Comparison of ENCODE assay signal across 13 mouse cellular contexts in the genomic region with DNA sequence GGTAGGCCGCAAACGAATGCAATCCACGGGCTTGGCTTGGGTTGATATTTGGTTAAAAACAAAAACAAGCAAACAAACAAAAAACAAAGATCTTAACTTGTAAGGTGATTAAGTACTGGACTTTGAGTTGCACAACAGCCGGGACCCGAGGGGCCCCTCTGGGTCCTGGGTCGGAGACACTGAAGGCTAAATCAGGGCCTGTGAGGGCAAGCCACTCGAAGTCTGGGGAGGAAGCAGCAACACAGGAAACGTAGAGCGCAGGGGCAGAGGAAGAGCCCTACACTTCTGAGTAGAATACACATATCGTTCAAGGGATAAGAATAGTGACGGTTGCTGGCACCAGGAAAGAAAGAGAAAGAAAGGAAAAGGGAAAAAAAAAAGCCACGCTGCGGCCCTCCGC. TPM values are rescaled to one million over a fixed set of nuclear protein-coding genes. Genes with fewer than 3 reads are reported as not detected.
DNase-seq lines count a peak whose midpoint lies in the region; ATAC-seq and TF ChIP-seq lines count a peak whose summit lies in the region.
"Had no signal": no experiment of that assay in that cellular context is flagged by ENCODE, and none has a peak within 500 bp of the region (broad histone marks: within the 10 kb centered on the region; RNA-seq: fewer than 3 reads in every experiment).

No protein-coding gene starts in this region.

- H3K9ac ChIP-seq in forebrain, embryonic 12.5 days, result no peak overlapping the region
- no peak overlapping the region for H3K9ac ChIP-seq in kidney, embryonic 16.5 days (replicated peaks; ENCODE audit: low read length)
- H3K9ac ChIP-seq in intestine, postnatal 0 days (ENCODE audit: low read depth, low read length), result no peak overlapping the region
- H3K9ac ChIP-seq: forebrain, embryonic 13.5 days; hindbrain, embryonic 15.5 days had no signal

- ATAC-seq in forebrain, embryonic 12.5 days (ENCODE audit: low FRiP score), result no peak
- no peak for ATAC-seq in kidney, embryonic 16.5 days (ENCODE audit: low FRiP score, low TSS enrichment)
- no peak for ATAC-seq in intestine, postnatal 0 days
- ATAC-seq: forebrain, embryonic 13.5 days had no signal

- peaks cover 89% of the 10 kb centered on the region for H3K27me3 ChIP-seq in forebrain, embryonic 10.5 days (ENCODE audit: poor library complexity, severe bottlenecking)
- H3K27me3 ChIP-seq in forebrain, embryonic 12.5 days, result peaks cover 91% of the 10 kb centered on the region
- peaks cover 89% of the 10 kb centered on the region for H3K27me3 ChIP-seq in kidney, embryonic 16.5 days (ENCODE audit: insufficient read depth, low read length)
- peaks cover 81% of the 10 kb centered on the region for H3K27me3 ChIP-seq in intestine, postnatal 0 days (replicated peaks; ENCODE audit: control insufficient read depth, insufficient read depth, low read length)

- DNase-seq in forebrain, embryonic 10.5 days (ENCODE audit: extremely low spot score, low spot score), result peak; percentile 16
- DNase-seq in kidney, adult 9 months, result no peak
- peak; percentile 41 for DNase-seq in CD4-positive, CD25-positive, alpha-beta regulatory T cell, adult 2 months (ENCODE audit: low read depth, low spot score)
- DNase-seq in left cerebral cortex, adult 11 months (ENCODE audit: low spot score), result no peak
- no peak for DNase-seq in cerebellum, adult 18-20 months
- DNase-seq: adrenal gland, postnatal 25 days; gastrocnemius, postnatal 25 days had no signal

- no peak overlapping the region for H3K4me2 ChIP-seq in forebrain, embryonic 12.5 days
- H3K4me2 ChIP-seq in kidney, embryonic 16.5 days (replicated peaks; ENCODE audit: low read depth, low read length), result 0 out of 2 replicates have a peak overlapping the region, but pooled peaks have one; percentile 10
- H3K4me2 ChIP-seq in intestine, postnatal 0 days (replicated peaks; ENCODE audit: low read depth), result 0 out of 2 replicates have a peak overlapping the region, but pooled peaks have one; percentile 24
- H3K4me2 ChIP-seq: forebrain, embryonic 13.5 days; hindbrain, embryonic 15.5 days had no signal

- no peaks in the 10 kb centered on the region for H3K36me3 ChIP-seq in forebrain, embryonic 10.5 days (replicated peaks)
- H3K36me3 ChIP-seq in forebrain, embryonic 12.5 days (replicated peaks), result no peaks in the 10 kb centered on the region
- H3K36me3 ChIP-seq in kidney, embryonic 16.5 days (ENCODE audit: insufficient read depth, low read length), result no peaks in the 10 kb centered on the region
- H3K36me3 ChIP-seq in intestine, postnatal 0 days (ENCODE audit: control insufficient read depth, insufficient read depth), result no peaks in the 10 kb centered on the region
- H3K36me3 ChIP-seq: hindbrain, embryonic 15.5 days had no signal

- 23% methylated on average over 14 of the region's 14 CpGs for WGBS in forebrain, embryonic 10.5 days
- 19% methylated on average over 14 of the region's 14 CpGs for WGBS in forebrain, embryonic 12.5 days
- WGBS in kidney, embryonic 16.5 days, result 18% methylated on average over 14 of the region's 14 CpGs
- 29% methylated on average over 14 of the region's 14 CpGs for WGBS in intestine, postnatal 0 days

- no peaks in the 10 kb centered on the region for H3K9me3 ChIP-seq in forebrain, embryonic 10.5 days
- H3K9me3 ChIP-seq in forebrain, embryonic 12.5 days, result no peaks in the 10 kb centered on the region
- no peaks in the 10 kb centered on the region for H3K9me3 ChIP-seq in kidney, embryonic 16.5 days (ENCODE audit: low read length)
- no peaks in the 10 kb centered on the region for H3K9me3 ChIP-seq in intestine, postnatal 0 days (ENCODE audit: control insufficient read depth)
- H3K9me3 ChIP-seq: forebrain, embryonic 13.5 days; hindbrain, embryonic 15.5 days had no signal

- H3K4me3 ChIP-seq in forebrain, embryonic 10.5 days, result peak overlapping the region; percentile 50
- no peak overlapping the region for H3K4me3 ChIP-seq in forebrain, embryonic 12.5 days (replicated peaks)
- H3K4me3 ChIP-seq in kidney, embryonic 16.5 days (ENCODE audit: low read length), result peak overlapping the region; percentile 10; the same call in 1 of the 2 replicates
- no peak overlapping the region for H3K4me3 ChIP-seq in intestine, postnatal 0 days (ENCODE audit: low read depth, low read length)
- H3K4me3 ChIP-seq: hindbrain, embryonic 15.5 days had no signal

- no peak overlapping the region for H3K27ac ChIP-seq in forebrain, embryonic 10.5 days
- no peak overlapping the region for H3K27ac ChIP-seq in forebrain, embryonic 12.5 days
- no peak overlapping the region for H3K27ac ChIP-seq in kidney, embryonic 16.5 days (ENCODE audit: low read length)
- H3K27ac ChIP-seq in intestine, postnatal 0 days (ENCODE audit: low read depth, low read length), result no peak overlapping the region
- H3K27ac ChIP-seq: forebrain, embryonic 13.5 days; hindbrain, embryonic 15.5 days; macrophage had no signal

- no peak for TF ChIP-seq CTCF in intestine, postnatal 0 days (IDR thresholded peaks at IDR 0.05; ENCODE audit: low read depth)

- H3K4me1 ChIP-seq in forebrain, embryonic 10.5 days, result peaks cover 47% of the 10 kb centered on the region
- H3K4me1 ChIP-seq in forebrain, embryonic 12.5 days, result peaks cover 11% of the 10 kb centered on the region
- 0 out of 2 replicates have a peak, but pooled peaks cover 6% of the 10 kb centered on the region for H3K4me1 ChIP-seq in kidney, embryonic 16.5 days (ENCODE audit: insufficient read depth, low read length)
- H3K4me1 ChIP-seq in intestine, postnatal 0 days (replicated peaks; ENCODE audit: control insufficient read depth, insufficient read depth, low read length), result no peaks in the 10 kb centered on the region

RNA-seq across cellular contexts. Expression of a gene that starts 38.2 kb away (rescaled TPM):
- polyA plus RNA-seq in forebrain, embryonic 10.5 days (2016; fragmentation: Nextera tagmentation; extraction: Ambion mirVana), result 0.84 and 1.3 TPM in 2 replicates
- polyA plus RNA-seq in forebrain, embryonic 12.5 days (2016; fragmentation: Nextera tagmentation; extraction: Ambion mirVana), result 0.54 and 0.56 TPM in 2 replicates
- 1.9 and 2.7 TPM in 2 replicates for polyA plus RNA-seq in kidney, embryonic 16.5 days (2015; fragmentation: Nextera tagmentation; extraction: Ambion mirVana)
- 2.7 TPM in 2 replicates for polyA plus RNA-seq in intestine, postnatal 0 days (2015; fragmentation: Nextera tagmentation; extraction: Ambion mirVana)

Comparison
In these comparisons a context has a peak if more than half of its experiments do, and no peak if none do; other contexts are left out.
1. H3K4me3 ChIP-seq: peak in forebrain, embryonic 10.5 days (single experiment) and kidney, embryonic 16.5 days (single experiment); none in forebrain, embryonic 12.5 days (single experiment) and intestine, postnatal 0 days (single experiment).
2. DNase-seq: peak in forebrain, embryonic 10.5 days (single experiment) and CD4-positive, CD25-positive, alpha-beta regulatory T cell, adult 2 months (single experiment); none in kidney, adult 9 months (single experiment), left cerebral cortex, adult 11 months (single experiment) and cerebellum, adult 18-20 months (0 of 2).